Mouse (Mus musculus): ENCODE measurements around the gene Acd.
A peak's percentile ranks its signal among the peaks of the same experiment; 100 is the strongest.

The Acd gene

GRCm38 (mm10) chr8:105702001-105702401 is 1.1 kb upstream of the Acd start:
- DNase-seq (ENCODE audit: low read depth), result no peak

- DNase-seq (ENCODE audit: low read depth), result peak; percentile 51
Observed at GRCm38 (mm10) chr8:105700566-105700965, 336 bp downstream of the Acd start.

- DNase-seq (ENCODE audit: low read depth), result no peak
Observed at GRCm38 (mm10) chr8:105699488-105700215, 1.2 kb downstream of the Acd start.

GRCm38 (mm10) chr8:105698734-105699133 is 2.2 kb downstream of the Acd start:
- no peak for DNase-seq (ENCODE audit: low read depth)

- no peak for DNase-seq (ENCODE audit: low read depth)
Observed at GRCm38 (mm10) chr8:105697196-105697780, 3.6 kb downstream of the Acd start.

GRCm38 (mm10) chr8:105695080-105695780 is 5.7 kb downstream of the Acd start:
- no peak for DNase-seq (ENCODE audit: low read depth)

- no peak for DNase-seq (ENCODE audit: low read depth)
Observed at GRCm38 (mm10) chr8:105694051-105694799, 6.7 kb downstream of the Acd start.

- peak; percentile 56 for DNase-seq (ENCODE audit: low read depth)
Observed at GRCm38 (mm10) chr8:105693648-105694047, 7.3 kb downstream of the Acd start.

- DNase-seq (ENCODE audit: low read depth), result no peak
Observed at GRCm38 (mm10) chr8:105692449-105693182, 8.3 kb downstream of the Acd start.

GRCm38 (mm10) chr8:105690978-105691377 is 9.9 kb downstream of the Acd start:
- DNase-seq (ENCODE audit: low read depth), result no peak

GRCm38 (mm10) chr8:105689983-105690360 is 10.9 kb downstream of the Acd start:
- no peak for DNase-seq (ENCODE audit: low read depth)

GRCm38 (mm10) chr8:105689256-105689982 is 11.5 kb downstream of the Acd start:
- no peak for DNase-seq (ENCODE audit: low read depth)

- no peak for DNase-seq (ENCODE audit: low read depth)
Observed at GRCm38 (mm10) chr8:105688242-105688752, 12.6 kb downstream of the Acd start.

GRCm38 (mm10) chr8:105687512-105687911 is 13.4 kb downstream of the Acd start:
- DNase-seq (ENCODE audit: low read depth), result no peak

GRCm38 (mm10) chr8:105686551-105686950 is 14.4 kb downstream of the Acd start:
- no peak for DNase-seq (ENCODE audit: low read depth)

GRCm38 (mm10) chr8:105685796-105686308 is 15.1 kb downstream of the Acd start, which contains the start of gene Carmil2:
Gene Carmil2, plus strand, starts transcription at chr8:105686274.
- no peak for DNase-seq (ENCODE audit: low read depth)

GRCm38 (mm10) chr8:105685325-105685724 is 15.6 kb downstream of the Acd start:
- DNase-seq (ENCODE audit: low read depth), result no peak

GRCm38 (mm10) chr8:105677891-105678290 is 23.0 kb downstream of the Acd start:
- no peak for DNase-seq (ENCODE audit: low read depth)

- DNase-seq (ENCODE audit: low read depth), result peak; percentile 17
Observed at GRCm38 (mm10) chr8:105661167-105661566, 39.7 kb downstream of the Acd start.

- no peak for DNase-seq (ENCODE audit: low read depth)
Observed at GRCm38 (mm10) chr8:105657641-105658040, 43.3 kb downstream of the Acd start.

- DNase-seq (ENCODE audit: low read depth), result no peak
Observed at GRCm38 (mm10) chr8:105648929-105649328, 52.0 kb downstream of the Acd start.
